Mouse (Mus musculus) layer of hippocampus, postnatal 10 days (tissue): ENCODE results near the gene Slc25a44. TPM values are rescaled to one million over a fixed set of nuclear protein-coding genes. Genes with fewer than 3 reads are reported as not detected.
A peak's percentile ranks its signal among the peaks of the same experiment; 100 is the strongest.
"Not testable (repeated sequence)": the region's sequence is repeated elsewhere in the genome, so short reads cannot be mapped to it uniquely, and the experiment has no call there.

Experiments
- DNase-seq, 2 experiments: peaks; one replicate each; pipeline ENCODE4 v3.0.0; 2021; ENCODE audit warnings: low spot score in 2 of 2
- total RNA-seq, 2 experiments: library from RNA; stranded (reverse); gene quantifications; 2 replicates each; pipeline ENCODE4 v1.2.3; 2021

Gene Slc25a44
- total RNA-seq, 2 experiments from 2014 or later = 54.1 to 58.1 TPM

DNA sequence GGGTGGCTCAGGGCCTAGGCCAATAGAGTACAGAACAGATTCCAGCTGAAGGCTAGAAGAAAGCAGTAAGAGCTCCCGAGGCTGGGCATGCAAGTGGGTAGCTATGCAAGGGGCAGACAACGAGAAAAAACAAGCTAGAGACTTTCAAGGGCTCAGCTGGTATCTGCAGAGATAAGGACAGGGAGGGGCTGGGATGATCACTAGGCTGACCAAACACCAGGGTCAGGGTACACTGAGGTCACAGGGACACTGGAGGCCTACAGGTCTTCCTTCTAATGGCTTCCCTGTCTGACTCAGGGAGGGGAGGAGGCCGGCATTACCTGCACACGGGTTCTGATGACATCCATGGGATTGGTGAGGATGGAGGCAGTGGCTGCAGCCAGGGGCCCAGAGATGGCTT is 9.3 kb downstream of the Slc25a44 start:
- DNase-seq = no peak

DNA sequence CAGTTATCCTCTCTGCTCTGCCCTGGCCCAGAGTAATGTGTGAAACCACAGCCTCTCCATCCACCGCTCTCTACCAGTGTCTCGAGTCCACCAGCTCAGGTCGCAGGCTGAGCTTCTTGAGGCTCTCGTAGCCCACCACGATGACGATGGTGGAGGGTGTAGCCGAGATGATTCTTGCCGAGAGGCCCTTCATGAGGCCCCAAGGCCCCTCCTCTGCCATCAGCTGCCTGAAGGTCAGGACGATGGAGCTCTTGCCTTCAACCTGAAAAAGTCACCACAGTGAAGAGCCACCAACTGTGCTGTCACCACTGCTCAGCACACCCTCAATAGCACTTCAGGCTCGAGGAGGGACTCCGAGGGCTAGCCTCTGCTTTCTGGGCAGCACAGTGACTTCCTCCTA is 12.3 kb downstream of the Slc25a44 start:
- DNase-seq = no peak

DNA sequence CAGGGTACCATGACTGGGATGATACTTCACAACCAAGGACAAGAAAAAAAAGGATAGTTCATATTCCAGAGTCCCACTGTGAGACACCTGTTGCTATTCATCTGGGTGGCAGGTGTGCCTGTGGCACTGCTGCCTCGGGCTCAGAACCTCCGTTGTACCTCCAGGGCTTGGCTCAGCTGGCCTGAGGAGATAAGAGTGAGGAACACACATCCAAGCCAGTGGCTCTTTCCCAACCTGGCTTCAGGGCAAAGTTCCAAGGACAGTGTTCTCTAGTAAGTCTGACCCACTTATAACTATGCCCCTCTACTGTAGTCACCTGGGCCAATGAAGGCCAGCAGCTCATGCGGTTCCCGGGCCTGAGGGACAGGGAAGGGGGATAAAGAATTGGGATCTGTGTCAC is 13.3 kb downstream of the Slc25a44 start:
- DNase-seq = no peak

DNA sequence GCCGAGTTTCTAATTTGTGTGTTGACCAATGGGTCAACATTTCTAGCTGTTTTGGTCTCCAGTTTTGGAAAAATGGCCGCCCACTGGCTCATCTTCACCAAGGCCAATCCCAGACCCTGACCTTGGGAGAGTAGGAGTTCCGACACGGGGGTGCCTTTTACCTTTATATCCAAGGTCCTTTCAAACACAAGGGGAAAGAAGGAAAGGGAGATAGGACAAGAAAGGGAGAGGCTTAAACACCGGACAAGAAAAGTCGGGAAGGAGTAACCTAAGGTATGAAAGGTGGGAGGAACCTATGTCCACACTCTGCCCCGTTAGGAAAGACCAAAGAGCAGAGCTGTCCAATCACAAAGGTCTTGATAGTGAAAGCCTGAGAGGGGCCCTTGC is 14.3 kb downstream of the Slc25a44 start:
- peak in 1 of 2 experiments; percentile 29 for DNase-seq

DNA sequence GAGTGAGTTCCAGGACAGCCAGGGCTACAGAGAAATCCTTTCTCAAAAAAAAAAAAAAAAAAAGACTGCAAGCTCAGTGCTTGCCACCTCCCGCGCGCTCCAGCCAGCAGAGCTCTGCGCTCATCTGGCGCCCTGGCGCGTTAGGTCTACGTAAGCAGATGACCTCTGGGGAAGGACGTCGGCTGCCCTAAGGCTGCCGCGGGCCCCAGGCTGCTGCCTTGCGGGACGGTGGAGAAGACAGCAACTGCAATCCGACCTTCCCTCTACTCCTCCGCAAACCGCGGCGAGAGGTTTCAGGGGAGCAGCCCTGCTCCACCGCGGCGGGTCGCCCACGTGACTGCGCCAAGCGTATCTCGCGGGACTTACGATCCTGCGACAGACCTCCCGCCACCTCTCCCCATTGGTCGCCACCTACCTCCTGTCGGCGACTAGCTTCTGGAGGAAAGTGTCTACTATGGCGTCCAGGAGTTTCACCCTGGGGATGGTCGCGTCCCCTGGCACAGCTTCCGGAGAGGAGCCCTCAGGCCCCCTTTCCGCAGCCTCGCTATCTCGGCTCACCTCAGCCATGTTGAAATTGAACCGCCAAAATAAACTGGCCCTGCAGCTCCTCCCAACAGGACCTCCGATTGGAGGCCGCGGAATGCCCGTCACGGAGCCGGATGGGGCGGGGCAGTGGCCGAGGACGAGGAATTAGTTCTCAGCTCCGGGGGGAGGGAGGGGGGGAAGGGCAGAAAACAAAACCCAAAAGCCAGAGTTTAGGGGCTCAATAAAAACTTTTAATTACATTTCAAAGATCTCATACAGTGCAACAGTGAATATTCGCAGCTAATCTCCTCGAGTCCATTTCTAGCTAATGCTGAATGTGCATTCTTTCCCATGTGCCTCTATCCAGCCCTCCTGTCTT is 14.9 kb downstream of the Slc25a44 start, which contains the start of gene Pmf1:
Gene Pmf1 (minus strand): TSS at position 591 of the 904 bp plus-strand sequence.
- DNase-seq = peak; percentile 90 to 91

DNA sequence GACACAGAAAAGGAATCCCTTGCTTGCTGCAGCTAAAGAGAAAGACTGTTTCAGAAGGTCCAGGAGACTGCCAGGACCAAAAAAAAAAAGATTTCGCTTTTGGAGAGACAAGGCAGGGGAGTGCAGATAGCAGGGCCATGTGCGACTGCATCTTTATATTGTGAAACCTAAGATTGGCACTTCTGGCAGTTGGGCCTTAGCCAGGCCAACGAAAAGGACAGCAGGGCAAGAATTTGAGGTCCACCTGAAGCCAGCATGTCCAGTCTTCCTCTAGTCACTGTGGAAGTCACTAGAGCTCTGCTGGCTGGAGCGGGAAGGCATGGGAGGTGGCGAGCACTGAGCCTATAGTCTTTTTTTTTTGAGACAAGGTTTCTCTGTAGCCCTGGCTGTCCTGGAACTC is 16.0 kb downstream of the Slc25a44 start:
- DNase-seq = no peak

DNA sequence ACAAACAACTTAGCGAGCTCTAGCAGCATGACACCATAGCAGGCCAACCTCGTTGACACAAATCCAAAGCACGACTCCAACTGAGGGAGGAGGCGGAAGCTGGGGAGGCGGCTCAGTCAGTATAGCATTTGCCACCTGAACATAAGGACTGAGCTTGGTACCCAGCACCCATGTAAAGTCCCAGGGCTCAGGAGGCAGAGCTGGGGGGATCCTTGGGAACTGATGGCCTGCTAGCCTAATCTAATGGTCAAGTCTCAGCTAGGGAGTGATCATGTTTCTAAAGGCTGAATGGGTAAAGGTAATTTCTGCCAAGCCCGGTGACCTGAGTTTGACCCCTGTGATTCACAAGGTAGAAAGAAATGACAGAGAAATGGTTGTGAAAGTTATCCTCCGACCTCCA is 17.4 kb downstream of the Slc25a44 start:
- no peak for DNase-seq

DNA sequence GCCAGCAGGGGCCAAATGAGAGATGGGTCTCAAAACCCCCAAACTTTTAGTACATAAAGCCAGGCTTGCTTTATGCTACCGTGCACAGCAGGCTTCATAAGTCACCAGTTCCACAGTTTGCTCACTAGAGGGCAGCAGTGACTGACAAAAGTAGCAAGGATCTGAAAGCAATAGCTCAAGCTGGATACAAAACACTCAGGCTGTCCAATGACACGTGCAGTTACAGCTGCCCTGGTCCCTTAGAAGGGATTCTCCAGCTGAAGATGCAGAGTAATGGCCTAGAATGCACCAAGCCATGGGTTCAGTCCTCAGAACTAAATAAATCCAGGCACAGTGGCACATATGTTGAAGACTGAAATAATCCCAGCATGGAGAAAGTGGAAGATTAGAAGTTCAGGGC is 17.8 kb downstream of the Slc25a44 start:
- DNase-seq = peak; percentile 63 to 68

DNA sequence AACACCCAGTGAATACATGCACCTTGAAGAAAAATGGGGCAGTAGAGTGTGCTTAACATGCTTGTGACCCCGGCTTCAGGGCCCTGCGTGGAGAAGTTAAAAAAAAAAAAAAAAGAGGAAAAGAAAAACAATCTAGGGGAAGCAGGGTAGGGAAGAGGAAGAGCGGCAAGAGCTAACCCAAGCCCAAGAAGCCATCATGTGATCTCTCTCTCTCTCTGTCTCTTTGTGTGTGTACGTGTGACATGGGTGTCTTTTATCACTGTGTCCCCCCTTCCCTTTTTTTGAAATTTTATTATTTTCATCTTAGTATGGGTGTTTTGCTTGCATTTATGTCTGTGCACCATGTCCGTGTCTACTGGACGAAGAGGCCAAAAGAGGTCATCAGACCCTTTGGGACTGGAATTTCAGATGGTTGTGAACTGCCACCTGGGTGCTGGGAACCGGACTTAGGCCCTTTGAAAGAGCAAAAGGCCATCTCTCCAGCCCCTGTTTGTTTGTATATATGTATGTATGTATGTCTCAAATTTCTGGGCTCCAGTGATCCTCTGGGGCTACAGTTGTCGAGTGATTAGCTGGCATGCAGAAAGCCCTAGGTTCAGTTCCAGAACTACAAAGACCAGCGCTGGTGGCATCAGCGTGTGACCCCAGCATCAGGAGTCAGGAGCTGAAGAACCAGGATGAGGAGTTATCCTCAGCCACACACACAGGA is 21.3 kb downstream of the Slc25a44 start:
- DNase-seq = no peak

DNA sequence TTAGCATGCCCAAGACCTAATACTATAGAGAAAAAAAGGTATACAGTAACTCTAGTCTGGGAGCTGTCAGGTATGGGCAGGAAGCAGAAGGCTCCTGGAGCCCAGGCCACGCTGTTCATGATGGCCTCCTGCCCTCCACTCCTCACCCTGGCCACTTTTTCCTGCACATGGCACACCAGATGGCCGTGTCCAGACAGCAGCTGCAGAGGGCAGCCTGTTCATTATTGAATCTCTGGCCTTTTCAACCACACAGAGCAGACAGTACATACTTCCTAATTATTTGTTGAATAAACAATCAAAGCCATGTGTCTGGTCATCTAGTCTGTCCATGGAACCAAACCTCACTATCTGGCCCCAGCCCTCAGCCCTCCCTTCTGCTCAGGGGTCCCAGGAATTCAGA is 26.3 kb downstream of the Slc25a44 start:
- DNase-seq = no peak

DNA sequence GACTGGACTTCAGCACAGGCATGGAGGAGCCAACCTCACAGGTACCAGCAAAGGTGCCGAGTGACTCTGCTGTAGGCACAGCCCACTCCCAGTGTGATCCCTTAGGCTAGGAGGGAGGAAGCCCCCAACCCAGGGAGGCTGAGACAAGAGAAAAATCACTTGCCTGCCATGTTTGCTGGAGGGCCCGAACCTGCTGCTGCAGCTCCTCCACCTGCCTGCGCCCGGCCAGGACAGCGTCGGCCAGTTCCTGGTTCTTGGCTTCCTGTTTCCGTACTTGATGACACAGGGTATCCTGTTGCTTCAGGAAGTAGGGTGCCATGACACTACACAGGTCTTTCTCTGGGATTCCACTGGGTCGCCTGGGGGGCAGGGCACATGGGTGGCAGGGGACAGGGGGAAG is 29.2 kb downstream of the Slc25a44 start:
- DNase-seq = no peak

DNA sequence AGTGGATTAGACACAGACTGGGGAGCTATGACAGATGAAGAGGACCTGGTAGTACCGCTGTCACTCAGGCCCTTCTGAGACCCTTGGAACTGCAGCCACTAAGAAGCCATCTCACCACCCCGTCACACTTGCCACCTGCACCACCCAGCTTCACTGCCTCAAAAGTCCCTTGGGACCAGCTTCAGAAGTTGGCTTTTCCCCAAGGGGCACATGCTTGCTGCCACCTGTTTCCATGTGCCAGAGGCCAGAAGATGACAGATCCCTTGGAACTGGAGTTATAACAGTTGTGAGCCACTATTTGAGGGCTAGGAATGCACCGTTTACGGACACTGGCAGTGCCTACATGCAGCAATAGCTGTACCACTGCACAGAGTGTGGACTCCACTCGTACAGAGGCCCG is 29.7 kb downstream of the Slc25a44 start:
- DNase-seq = no peak

DNA sequence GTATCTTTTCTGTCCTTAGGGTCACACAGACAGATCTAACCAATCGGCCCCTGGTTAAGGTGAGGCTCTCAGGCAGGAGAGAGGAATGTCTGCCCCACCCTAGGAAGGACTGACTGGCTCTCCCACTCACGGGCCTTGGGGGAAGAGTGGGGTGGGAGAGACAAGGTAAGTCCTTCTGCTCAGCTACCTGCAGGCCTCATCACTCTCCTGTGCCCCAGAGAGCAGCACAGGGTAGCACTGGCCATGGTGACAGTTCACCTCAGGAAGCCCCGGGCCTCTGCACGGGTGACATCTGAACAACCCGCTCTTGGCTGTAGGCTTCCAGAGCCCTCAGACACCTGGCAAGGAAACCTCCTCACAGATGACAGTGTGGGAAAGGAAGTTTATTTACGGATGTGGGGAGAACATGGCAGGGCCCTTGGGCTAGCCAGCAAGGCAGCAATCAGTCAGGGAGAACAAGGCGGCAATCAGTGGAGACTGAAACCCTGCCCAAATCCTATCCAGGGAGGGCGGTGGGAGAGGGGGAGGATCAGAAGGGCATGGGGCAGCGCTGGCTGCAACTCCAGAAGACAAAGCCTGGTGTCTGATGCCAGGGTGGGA is 31.1 kb downstream of the Slc25a44 start:
- DNase-seq = no peak

DNA sequence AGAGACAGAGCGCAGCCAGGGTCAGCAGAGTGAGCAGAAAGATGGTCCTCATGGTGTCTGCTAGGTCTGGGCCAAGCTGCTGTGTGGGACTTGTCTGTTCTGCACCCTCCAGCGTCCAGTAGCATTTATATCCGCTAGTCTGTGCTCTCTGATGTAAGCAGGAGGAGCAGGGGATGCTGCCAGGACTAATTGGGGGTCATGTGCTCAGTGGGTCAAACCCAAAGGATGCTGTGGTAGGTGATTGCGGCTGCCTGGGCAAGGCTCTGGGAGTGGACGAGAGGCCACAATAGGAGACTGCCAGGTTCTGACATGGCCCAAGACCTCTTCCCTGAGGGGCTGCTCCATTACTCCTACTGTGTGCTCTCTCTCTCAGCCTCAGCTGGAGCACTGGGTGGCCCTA is 40.6 kb downstream of the Slc25a44 start, which contains the start of gene Bglap:
Gene Bglap (minus strand): TSS at position 101 of the 400 bp plus-strand sequence.
- DNase-seq = no peak

DNA sequence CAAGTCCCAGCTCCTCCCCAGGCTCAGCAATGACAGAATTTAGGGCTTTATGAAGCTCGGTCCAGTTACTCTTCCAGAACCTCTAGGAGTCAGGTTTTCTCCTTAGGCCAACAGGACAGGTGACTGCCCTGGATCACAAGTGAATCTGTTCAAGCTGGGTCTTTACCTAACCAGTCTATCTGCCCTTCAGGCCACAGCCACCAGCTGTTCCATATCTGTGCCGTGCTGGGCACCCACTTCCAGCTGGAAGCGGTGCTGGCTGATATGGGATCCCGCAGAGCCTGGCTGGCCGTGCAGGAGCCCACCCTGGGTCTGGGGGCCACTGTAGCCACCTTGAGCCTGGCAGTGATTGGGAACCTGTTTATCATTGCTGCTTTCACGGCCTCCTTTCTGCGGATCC is 42.6 kb downstream of the Slc25a44 start:
- not testable (repeated sequence) for DNase-seq

DNA sequence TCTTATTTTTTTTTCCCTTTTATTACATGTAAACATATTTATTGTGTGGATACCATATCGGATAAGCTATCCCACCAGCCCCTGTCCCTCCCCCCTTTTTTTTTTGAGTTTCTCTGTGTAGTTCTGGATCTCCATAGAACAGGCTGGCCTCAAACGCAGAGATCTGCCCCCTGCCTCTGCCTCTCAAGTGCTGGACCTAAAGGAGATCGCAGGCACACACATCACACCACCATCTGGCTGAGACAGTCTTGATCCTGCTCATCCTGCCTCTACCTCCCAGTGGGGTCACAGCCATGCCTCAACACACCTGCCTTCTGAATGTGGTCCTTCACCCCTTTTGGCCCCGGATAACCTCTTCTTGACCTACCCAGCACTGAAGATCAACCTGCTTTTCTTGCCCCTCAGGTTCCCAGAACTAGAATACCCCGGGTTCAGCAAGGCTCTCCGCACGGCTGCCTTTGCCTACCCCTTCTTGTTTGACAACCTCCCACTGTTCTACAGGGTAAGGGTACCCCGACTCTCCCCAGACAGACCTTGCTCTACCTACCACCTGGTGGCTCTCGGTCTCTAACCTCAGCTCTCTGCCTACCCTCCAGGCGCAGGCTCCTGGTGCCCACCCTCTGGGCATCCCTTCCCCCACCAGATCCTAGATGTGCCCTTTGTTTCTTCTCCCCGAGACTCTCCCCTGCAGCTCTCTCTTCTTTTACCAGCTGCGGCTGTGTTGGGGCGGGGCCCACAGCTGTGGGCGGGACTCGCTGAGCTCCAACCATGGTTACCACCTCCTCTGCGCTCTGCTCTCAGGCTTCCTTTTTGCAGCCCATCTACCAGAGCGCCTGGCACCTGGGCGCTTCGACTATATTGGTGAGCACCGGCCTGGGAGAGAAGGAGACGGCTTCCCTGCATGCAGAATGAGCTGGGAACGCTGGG is 43.3 kb downstream of the Slc25a44 start:
- DNase-seq = not testable (repeated sequence)

DNA sequence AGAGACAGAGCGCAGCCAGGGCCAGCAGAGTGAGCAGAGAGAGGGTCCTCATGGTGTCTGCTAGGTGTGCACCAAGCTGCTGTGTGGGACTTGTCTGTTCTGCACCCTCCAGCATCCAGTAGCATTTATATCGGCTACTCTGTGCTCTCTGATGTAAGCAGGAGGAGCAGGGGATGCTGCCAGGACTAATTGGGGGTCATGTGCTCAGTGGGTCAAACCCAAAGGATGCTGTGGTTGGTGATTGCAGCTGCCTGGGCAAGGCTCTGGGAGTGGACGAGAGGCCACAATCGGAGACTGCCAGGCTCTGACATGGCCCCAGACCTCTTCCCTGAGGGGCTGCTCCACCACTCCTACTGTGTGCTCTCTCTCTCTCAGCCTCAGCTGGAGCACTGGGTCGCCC is 46.3 kb downstream of the Slc25a44 start, which contains the start of gene Bglap2:
Gene Bglap2 (minus strand): TSS at position 101 of the 400 bp plus-strand sequence.
- not testable (repeated sequence) for DNase-seq

DNA sequence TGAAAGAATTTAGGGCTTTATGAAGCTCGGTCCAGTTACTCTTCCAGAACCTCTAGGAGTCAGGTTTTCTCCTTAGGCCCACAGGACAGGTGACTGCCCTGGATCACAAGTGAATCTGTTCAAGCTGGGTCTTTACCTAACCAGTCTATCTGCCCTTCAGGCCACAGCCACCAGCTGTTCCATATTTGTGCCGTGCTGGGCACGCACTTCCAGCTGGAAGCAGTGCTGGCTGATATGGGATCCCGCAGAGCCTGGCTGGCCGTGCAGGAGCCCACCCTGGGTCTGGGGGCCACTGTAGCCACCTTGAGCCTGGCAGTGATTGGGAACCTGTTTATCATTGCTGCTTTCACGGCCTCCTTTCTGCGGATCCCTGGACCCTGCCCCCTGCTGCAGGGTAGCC is 48.3 kb downstream of the Slc25a44 start:
- not testable (repeated sequence) for DNase-seq

DNA sequence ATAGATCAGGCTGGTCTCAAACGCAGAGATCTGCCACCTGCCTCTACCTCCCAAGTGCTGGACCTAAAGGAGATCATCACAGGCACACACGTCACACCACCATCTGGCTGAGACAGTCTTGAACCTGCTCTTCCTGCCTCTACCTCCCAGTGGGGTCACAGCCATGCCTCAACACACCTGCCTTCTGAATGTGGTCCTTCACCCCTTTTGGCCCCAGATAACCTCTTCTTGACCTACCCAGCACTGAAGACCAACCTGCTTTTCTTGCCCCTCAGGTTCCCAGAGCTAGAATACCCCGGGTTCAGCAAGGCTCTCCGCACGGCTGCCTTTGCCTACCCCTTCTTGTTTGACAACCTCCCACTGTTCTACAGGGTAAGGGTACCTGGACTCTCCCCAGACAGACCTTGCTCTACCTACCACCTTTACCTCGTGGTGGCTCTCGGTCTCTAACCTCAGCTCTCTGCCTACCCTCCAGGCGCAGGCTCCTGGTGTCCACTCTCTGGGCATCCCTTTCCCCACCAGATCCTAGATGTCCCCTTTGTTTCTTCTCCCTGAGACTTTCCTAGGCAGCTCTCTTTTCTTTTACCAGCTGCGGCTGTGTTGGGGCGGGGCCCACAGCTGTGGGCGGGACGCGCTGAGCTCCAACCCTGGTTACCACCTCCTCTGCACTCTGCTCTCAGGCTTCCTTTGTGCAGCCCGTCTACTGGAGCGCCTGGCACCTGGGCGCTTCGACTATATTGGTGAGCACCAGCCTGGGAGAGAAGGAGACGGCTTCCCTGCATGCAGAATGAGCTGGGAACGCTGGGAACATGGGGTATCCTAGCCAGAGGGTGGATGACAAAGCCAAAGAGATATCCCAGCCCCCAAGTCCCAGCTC is 49.0 kb downstream of the Slc25a44 start:
- not testable (repeated sequence) for DNase-seq

DNA sequence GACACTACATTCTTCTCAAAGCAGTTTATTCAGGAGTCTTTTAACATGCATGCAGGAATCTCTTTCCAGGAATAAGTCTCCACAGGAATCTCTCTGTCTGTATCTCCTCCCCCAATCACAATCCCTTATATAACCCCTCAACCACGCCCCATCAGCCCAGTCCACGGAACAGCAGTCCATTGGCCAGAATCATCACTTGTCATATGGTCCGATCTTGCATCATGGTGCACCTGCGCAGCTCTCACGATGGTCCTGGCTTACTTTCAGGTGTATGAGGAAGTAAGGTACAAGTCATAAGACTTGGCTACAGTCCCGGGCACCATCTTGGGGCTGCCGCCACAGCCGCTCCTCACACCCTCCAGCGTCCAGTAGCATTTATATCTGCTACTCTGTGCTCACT is 52.3 kb downstream of the Slc25a44 start, which contains the start of gene Bglap3:
Gene Bglap3 (minus strand): TSS at position 101 of the 400 bp plus-strand sequence.
- DNase-seq = not testable (repeated sequence)
